Mouse (Mus musculus) cerebellum, adult 2 months (tissue): Measurements from ENCODE around the gene Mrpl18.

Experiments used
- CTCF ChIP-seq: fragments of 200-500 bp; IDR thresholded peaks from 2 replicates; pipeline ENCODE4 v1.5.1; 2011; ENCODE audit warnings: low read depth, mild to moderate bottlenecking, control low read depth, low read length, moderate library complexity, borderline replicate concordance; ENCODE audit not compliant: insufficient read depth
- POLR2A ChIP-seq: fragments of 200-500 bp; IDR thresholded peaks from 2 replicates; pipeline ENCODE4 v1.6.1; 2011; ENCODE audit warnings: low read length, control low read depth, borderline replicate concordance; ENCODE audit not compliant: insufficient read depth

DNA sequence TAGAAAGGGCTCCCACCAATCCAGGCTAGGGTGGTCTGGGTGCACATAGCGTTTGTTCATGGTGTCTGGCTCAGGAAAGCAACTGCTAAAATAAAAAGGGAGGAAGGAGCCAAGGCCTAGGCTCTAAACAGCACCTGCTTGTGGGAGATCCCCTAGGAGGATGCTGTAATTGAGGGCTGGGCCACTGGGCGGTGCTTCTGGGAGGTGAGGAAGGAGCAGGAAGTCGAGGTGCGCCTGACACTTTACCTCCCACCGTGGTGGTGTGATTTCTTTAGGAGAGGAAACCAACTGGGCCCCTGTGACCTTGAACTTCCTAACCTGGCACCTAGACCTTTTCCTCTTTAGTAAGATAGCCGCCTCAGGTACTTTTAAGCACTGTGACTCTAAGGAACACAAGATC lies 29.5 kb downstream of the Mrpl18 start:
- TF ChIP-seq CTCF (no peak), POLR2A (no peak)
